Mouse (Mus musculus) frontal cortex, adult 2 months (tissue): ENCODE measurements around the gene Emg1. TPM values are rescaled to one million over a fixed set of nuclear protein-coding genes. Genes with fewer than 3 reads are reported as not detected.
"Not testable (repeated sequence)": the region's sequence is repeated elsewhere in the genome, so short reads cannot be mapped to it uniquely, and the experiment has no call there.

Experiments
- DNase-seq, 2 experiments: peaks; one replicate each; pipeline ENCODE4 v3.0.0; 2022; ENCODE audit warnings: low spot score in 1 of 2; ENCODE audit errors: extremely low spot score in 1 of 2
- polyA plus RNA-seq: library from polyadenylated mRNA; depleted of rRNA; stranded (reverse); fragments of >200 nt; gene quantifications from 2 replicates; pipeline ENCODE4 v1.2.3, GENCODE M21; 2012

The Emg1 gene
- polyA plus RNA-seq, 1 experiment = 62.4 TPM

DNA sequence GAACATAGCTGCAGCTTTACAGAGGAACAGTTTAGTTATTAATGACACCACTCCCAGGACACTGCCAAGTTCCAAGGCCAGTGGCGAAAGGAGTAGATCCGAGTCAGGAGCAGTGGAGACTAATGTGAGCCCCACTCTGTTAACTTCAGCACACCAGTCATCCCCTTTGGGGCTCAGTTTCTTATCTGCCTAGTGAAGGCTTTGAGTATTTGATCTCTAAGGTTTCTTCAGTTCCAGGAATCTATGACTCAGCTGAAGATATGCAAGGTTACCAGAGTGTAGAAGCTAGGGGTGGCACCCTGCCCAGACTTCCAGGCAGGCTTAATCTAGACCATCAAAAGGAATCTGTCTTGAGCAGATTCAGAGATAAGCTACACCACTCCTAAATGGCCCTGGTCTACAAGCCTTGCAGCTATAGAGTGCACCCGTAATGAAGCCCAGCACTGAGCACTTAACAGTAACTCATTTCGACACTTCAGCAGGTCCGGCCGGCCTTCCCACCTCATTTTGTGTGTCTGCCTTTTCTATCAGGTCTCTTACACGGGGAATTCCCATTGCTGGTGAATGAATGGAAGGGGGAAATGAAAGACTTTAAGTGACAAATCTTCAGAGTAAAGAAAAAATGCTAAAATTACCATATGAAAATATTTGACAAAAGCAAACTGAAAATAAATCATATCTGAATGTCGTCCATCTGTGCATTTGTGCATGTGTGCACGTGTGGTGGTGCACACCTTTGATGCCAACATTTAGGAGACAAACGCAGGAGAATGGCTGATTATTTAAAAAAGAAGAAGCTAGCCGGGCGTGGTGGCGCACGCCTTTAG lies 28.2 kb downstream of the Emg1 start:
- peak in 1 of 2 experiments; percentile 57 for DNase-seq

GRCm38 (mm10) chr6:124682291-124682690 lies 29.7 kb downstream of the Emg1 start:
- DNase-seq = not testable (repeated sequence)

DNA sequence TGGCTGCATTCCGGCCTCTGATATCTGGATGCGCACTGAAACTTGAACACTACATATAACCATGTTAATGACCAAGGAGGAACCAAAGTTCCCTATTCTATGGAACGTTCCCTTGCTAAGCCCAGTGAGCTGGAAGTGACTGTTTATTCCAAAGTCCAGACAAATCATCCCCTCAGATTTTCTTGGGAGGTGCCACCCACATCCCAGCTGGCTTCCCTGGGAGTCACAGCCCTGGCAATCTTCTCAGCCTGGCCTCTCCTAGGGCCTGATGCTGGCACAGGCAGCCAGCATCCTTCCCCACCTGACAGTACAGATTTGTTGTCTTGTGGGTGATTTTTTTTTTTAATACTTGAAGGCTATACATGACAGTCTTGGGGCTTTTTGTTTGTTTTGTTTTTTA lies 32.5 kb downstream of the Emg1 start:
- DNase-seq = peak in 1 of 2 experiments; percentile 42

- no peak for DNase-seq
Observed at GRCm38 (mm10) chr6:124678769-124679168, 33.2 kb downstream of the Emg1 start.

GRCm38 (mm10) chr6:124676171-124676570 lies 35.8 kb downstream of the Emg1 start:
- no peak for DNase-seq

DNA sequence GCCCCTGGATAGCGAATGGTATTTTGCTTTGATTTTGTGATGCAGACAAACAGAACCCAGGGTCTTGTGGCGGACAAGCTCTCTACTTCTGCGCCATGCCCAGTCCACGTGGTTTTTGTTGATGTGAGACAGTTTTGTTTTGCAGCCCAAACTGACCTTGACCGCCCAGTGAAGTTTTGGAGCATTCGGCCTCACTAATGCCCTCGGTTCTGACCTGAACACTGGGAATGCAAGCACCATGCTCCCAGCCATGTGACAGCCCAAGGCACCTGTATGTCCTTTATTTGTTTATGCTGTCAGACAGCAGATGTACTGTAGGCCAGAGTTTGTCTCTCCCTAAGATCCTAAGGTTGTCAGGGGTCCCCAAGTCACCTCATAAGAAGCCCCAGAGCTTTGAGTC lies 37.4 kb downstream of the Emg1 start:
- DNase-seq = no peak

GRCm38 (mm10) chr6:124673619-124674018 lies 38.4 kb downstream of the Emg1 start:
- peak; percentile 36 to 67 for DNase-seq

- DNase-seq = no peak
Observed at GRCm38 (mm10) chr6:124672100-124672499, 39.9 kb downstream of the Emg1 start.

GRCm38 (mm10) chr6:124670281-124670900 lies 41.6 kb downstream of the Emg1 start:
- no peak for DNase-seq

DNA sequence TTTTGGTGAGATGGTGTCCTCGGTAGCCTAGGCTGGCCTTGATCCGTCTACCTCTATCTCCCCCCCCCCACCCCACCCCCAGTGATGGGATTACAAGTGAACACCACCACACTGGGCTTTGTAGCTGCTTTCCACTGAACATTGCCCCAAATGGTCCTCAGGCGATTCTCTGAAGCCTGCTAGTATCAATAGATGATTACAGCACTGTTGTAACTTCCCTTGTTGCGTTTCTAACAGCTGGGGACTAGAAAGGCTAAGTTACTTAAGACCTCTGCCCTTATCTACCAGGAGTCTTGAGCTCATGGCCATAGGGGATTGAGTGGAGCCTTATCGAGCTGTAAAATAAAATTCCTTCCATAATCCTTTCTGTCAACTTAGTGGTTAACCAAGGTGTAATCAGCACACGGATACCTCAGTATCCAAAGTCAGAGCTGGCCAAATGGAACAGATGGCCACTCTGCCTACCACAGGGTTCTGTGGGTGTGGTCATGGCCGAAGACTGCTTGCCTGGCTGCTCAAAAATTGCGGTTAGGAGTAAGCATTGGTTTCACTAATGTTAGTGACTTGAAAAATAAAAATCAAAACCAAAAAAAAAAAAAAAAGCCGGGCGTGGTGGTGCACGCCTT lies 42.6 kb downstream of the Emg1 start:
- DNase-seq = no peak

DNA sequence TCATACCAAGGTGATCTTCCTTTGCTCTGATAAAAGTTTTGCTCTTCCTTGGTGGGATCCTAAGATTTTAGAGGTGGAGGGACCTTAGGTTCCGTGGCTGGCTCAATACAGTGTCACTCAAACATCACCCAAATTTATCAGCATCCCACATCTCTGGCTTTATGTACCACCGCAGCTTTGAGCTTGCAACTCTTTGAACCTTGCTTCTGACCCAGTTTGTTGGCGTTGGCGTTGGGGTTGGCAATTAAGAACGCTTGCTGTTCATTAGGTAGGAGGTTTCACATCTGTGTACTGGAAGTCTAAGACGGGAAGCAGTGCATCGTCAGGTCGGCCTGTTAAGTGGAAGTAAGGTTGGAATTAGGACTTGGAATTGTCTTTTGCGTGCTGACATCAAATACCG lies 47.0 kb downstream of the Emg1 start:
- no peak for DNase-seq

DNA sequence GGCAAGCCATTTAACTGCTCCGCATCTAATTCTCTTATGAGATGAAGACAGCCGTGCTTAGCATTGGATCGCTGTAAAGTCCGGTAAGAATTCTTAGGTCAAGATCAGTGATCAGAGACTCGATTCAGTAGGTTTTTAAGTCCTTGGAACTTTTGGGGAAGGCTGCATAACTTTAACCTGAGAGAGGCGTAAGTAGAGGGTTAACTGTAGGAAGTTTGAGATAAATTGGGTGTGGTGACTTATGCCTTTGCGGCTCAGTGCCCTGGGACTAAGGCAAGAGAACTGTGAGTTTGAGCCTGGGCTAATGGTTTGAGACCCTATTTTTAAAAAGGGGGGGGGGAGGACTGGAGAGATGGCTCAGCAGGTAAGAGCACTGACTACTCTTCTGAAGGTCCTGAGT lies 47.7 kb downstream of the Emg1 start:
- DNase-seq = no peak

- DNase-seq = no peak
Observed at GRCm38 (mm10) chr6:124663424-124663795, 48.6 kb downstream of the Emg1 start.

DNA sequence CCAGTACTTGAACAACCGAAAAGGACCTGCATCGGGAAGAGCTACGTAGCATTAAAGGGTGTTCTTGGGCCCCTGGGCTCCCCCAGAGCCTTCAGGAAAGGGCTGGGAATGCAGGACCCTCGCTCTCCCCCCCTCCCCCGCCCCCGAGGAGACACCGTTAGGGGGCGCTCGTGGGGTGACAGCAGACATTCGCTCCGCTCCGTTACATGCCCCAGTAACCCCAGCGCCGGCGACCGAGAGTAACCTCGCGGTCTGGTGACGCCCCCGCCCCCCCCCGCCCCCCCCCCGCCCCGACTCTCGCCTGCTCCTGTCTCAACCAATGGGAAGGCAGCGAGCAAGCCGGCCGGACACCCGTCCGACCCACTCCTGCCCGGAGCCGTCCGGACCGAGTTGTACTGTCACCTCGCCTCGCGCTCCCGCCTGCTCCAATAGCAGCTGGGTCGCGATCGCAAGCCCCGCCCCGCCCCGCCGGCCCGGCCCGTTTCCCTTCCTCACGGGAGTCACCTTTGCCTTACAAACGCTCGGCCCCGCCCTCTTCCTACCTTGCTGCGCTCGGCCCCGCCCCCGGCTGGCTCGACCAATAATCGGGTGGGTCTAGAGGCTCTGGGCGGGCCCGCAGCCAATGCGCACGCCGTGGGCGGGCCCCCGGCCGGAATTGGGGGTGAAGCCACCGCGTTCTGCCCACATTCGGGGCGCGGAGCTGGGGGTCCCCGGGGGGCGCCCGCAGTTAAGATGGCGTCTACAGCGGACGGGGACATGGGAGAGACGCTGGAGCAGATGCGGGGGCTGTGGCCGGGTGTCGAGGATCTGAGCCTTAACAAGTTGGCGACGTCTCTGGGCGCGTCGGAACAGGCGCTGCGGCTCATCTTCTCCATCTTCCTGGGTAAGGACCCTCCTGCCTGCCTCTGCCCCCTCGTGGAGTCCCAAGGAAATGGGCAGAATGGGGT lies 49.2 kb downstream of the Emg1 start, which contains the start of gene Lpcat3:
Gene Lpcat3 (plus strand): TSS at position 551 of the 947 bp plus-strand sequence.
- peak; percentile 95 to 98 for DNase-seq

DNA sequence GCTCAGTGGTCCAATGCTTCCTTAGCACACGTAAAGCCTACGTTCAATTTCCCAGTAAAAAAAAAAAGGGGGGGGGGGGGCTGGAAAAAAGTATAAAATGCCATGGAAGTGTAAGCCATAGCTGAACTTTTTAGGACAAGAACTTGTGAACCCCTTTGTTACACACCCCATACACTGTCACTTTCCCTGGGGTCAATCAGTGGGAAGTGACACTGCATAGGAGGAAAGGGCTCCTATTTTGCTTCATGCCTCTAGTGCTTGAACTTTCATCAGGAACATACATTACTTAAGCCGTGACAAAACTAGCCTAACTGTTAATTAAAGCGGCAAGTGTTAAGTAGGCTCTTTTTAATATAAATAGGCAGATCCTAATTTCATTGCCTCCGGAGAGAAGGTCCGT lies 50.0 kb downstream of the Emg1 start:
- no peak for DNase-seq

GRCm38 (mm10) chr6:124661156-124661806 lies 50.7 kb downstream of the Emg1 start:
- no peak for DNase-seq

GRCm38 (mm10) chr6:124658067-124658466 lies 53.9 kb downstream of the Emg1 start:
- DNase-seq = no peak

DNA sequence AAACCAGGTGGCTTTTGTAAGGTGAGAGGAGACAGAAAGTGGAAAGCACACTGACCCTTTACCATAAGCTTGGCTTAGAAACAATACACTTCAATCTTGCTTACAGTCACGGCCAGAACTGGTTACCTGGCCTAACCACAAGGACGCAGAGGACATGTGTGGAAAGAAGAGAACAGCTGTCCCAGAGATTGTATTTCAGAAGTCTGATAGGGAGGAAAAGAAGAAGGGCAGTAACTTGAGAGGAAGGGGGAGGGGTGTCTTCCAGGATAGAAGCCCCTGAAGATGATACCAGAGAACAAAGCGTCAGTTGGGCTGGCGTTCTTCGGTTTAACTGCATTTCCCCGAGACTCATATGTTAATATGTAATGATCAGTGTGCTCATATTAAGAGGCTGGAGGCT lies 56.1 kb downstream of the Emg1 start:
- DNase-seq = no peak
